Mouse (Mus musculus): ENCODE measurements around the gene Coq3.

Coq3 gene

DNA sequence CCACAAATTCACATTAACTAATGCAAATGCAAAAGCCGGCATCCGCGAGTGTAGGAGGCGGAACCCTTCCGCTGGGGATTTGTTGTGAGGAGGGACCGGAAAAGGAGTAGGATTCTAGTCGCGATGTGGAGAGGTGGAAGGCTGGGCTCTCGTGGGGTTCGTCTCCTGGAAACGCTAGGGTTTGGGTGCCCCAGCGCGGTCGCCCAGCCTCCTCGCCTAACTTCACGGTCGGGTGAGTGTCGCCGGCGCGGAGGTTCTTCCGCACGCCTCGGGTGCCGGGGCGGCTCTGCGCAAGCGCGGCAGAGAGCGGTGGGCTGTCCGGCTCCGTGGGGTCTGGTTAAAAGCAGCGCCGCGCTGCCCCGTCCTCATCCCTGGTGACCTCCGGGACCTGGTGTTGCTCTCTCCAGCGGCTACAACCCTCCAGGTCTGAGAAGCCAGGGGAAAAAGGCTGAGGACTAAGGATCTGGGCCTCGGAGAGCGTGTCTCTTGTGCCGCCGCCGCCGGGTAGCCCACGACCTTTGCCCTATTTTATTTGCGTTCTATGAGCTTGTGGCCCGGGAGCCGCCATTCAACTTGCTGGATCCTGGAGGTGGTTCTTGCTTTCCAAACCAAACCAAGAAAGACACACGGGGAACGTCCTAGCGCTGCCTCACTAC, at the start of gene Coq3:
Gene Coq3, plus strand, starts transcription at position 109 of the 656 bp plus-strand sequence.
- peak; percentile 78 for DNase-seq (ENCODE audit: low spot score)

- no peak for DNase-seq (ENCODE audit: low spot score)
These were observed 46.6 kb upstream of the Coq3 start for GRCm38 (mm10) chr4:21832844-21833243.

DNA sequence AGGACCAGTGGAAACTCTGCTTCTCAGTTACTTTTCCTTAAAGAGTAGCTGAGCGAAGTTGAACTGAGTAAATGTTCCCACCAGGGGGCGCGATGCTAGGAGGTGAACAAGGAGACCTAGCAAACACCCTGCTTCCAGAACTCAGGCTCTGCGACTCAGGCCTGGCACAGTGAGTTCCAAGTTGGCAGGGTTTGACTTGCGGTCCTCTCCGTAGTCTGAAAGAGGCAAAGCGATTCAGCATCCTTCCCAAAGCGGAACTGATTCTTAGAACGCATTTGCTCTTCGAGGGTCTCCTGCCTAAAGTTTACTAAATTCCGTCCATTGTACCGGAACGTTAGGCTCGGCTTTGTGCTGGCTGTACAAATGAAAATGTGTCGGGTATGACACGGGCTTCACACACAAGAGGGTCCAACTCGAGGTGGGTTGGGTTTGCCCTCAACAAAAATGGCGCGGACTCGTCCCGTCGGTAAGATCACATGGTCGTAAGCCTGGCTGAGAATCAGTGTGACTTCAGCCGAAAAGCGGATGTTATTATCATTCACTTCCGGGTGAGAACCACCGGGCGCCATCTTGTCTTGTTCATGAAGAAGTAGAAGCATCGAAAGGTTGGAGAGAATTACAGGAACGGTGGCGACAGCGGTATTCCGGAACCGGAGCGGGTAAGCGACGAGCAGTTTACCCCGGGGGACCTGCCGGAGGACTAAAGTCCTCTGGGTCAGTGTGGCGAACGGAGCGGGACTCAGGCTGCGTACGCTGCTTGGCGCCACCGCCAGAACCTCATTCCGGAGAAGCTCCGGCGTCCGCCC, 31.8 kb upstream of the Coq3 start, which contains the start of gene Pnisr:
Gene Pnisr, plus strand, starts transcription at position 103 of the 806 bp plus-strand sequence.
- peak; percentile 97 for DNase-seq (ENCODE audit: low spot score)

DNA sequence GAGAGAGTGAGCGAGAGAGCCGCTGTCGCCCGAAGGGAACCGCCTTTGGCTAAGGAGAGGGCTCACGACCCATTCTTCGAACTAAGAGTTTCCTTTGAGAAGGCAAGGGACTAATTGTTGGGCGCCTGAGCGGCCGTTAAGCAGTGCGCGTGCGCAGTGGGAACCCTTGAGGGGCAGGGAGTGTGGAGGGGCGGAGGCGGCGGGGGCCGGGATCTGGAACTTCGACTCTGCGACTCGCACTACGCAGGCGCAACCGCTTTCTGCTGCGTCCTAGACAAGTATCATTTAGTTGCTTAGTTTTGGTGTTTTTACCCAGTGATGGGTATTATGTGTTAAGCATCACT, 31.2 kb upstream of the Coq3 start:
- DNase-seq (ENCODE audit: low spot score) = peak; percentile 95

GRCm38 (mm10) chr4:21857481-21857880, 22.0 kb upstream of the Coq3 start:
- no peak for DNase-seq (ENCODE audit: low spot score)

- DNase-seq (ENCODE audit: low spot score) = no peak
These were observed 14.2 kb upstream of the Coq3 start for GRCm38 (mm10) chr4:21865226-21865625.

DNA sequence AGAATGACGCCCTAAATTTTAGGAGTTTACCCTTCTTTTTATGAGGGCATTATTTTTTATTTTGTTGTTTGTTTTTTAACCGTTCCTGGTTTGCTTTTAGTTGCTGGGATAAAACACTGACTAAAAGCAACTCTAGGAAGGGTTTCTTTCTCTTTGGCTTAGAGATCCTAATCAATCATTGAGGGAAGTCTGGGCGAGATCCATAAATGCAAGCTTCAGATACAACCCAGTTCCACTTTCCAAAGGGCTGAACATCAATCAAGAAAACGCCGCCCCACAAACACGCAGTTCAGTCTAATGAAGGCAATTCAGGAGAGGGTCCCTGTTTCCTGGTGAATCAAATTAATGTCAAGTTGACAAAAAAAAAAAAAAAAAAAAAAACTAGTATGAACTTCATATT, 697 bp upstream of the Coq3 start:
- no peak for DNase-seq (ENCODE audit: low spot score)

DNA sequence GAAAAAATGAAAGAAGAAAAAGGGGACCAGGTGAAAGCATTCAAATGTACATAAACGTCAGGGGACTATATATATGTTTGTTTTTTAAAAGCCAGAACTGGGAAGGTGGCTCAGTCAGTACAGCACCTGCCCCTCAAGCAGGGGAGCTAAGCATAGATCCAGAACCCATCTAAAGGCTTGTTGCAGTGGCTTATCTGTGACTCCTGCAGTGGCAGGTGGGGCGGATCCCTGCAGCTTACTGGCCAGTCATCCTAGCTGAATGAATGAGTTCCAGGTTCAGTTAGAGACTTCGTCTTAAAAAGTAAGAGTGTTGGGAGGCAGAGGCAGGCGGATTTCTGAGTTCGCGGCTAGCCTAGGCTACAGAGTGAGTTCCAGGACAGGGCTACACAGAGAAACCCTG, 3.3 kb downstream of the Coq3 start:
- no peak for DNase-seq (ENCODE audit: low spot score)

GRCm38 (mm10) chr4:21885831-21886230, 6.4 kb downstream of the Coq3 start:
- no peak for DNase-seq (ENCODE audit: low spot score)

GRCm38 (mm10) chr4:21930971-21931771, 51.7 kb downstream of the Coq3 start, which contains the start of gene Faxc:
Gene Faxc (plus strand): TSS chr4:21931329.
- peak; percentile 56 for DNase-seq (ENCODE audit: low spot score)

- DNase-seq (ENCODE audit: low spot score) = no peak
These were observed 52.5 kb downstream of the Coq3 start for GRCm38 (mm10) chr4:21931772-21932630.

DNA sequence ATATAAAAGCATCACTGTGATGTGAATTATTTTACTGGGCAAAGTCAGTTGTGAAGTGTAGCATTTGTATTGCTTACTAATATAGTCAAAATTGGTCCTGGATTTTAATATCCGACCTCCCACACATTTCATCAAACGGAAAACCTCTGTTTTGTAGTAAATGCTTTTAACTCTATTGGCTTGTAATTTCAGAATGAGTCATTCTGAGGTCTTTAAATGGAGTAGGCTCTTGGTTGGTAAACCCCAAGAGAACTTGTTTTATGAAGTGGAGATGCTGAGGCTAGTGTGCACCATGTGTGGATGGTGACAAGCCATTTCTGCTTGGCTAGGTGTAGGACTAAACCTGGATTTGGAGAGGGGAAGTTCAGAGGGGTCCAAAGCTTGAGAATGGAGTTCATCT, 55.9 kb downstream of the Coq3 start:
- DNase-seq (ENCODE audit: low spot score) = no peak

DNA sequence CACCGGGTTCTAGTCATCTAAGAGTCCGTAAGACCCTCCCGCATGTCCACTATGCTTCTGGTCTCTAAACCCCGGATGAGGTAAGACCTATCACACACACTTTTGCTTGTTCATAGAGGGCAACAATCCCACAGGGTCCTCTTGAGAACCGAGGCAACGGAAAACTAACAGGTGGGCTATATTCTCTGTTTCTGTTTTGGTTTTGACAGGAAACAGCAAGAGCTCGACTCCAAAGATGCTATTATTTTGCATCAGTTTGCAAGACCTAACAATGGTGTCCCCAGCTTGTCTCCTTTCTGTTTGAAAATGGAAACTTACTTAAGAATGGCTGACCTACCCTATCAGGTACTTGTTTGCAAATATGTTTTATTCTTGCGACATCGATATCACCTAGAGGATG, 57.0 kb downstream of the Coq3 start:
- no peak for DNase-seq (ENCODE audit: low spot score)

GRCm38 (mm10) chr4:21937890-21938289, 58.4 kb downstream of the Coq3 start:
- no peak for DNase-seq (ENCODE audit: low spot score)

DNA sequence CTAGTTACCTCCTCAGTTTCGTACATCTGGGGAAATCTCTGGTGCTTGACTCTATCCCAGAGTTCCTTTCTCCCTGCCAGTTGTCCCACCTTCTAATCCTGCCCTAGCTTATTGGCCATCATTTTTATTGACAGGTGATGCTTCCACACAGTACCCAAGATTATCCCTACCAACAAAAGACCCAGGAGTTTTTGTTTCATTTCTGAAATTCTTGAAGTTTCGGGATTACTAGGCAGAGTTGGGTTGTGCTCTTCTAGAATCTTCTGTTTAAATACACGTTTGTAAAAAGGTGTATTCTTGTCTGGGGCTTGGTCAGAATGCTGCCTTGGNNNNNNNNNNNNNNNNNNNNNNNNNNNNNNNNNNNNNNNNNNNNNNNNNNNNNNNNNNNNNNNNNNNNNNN, 65.2 kb downstream of the Coq3 start:
- no peak for DNase-seq (ENCODE audit: low spot score)

- peak; percentile 58 for DNase-seq (ENCODE audit: low spot score)
These were observed 72.0 kb downstream of the Coq3 start for GRCm38 (mm10) chr4:21951444-21951843.

- no peak for DNase-seq (ENCODE audit: low spot score)
These were observed 72.8 kb downstream of the Coq3 start for GRCm38 (mm10) chr4:21952255-21952654.

GRCm38 (mm10) chr4:21957570-21958321, 78.3 kb downstream of the Coq3 start:
- peak; percentile 81 for DNase-seq (ENCODE audit: low spot score)

Data from testis, postnatal 10 days (tissue).